ENCODE assay signal across 23 mouse cellular contexts in genomic region chr1:73190832-73191231, GRCm38 (mm10).
A peak's percentile ranks its signal among the peaks of the same experiment; 100 is the strongest.
DNase-seq lines count a peak whose midpoint lies in the region; ATAC-seq lines count a peak whose summit lies in the region.
"Had no signal": no experiment of that assay in that cellular context is flagged by ENCODE, and none has a peak within 500 bp of the region (broad histone marks: within the 10 kb centered on the region; RNA-seq: fewer than 3 reads in every experiment).

No protein-coding gene starts in this region.

- no peaks in the 10 kb centered on the region for H3K27me3 ChIP-seq in limb, embryonic 11.5 days (ENCODE audit: control insufficient read depth, insufficient read depth, low read length)
- no peaks in the 10 kb centered on the region for H3K27me3 ChIP-seq in limb, embryonic 15.5 days
- H3K27me3 ChIP-seq in forebrain, embryonic 11.5 days (ENCODE audit: control insufficient read depth, insufficient read depth, low read length) = no peaks in the 10 kb centered on the region
- H3K27me3 ChIP-seq: heart, embryonic 12.5 days; heart, embryonic 15.5 days had no signal

- 0 out of 2 replicates have a peak, but pooled peaks cover 3% of the 10 kb centered on the region for H3K4me1 ChIP-seq in limb, embryonic 11.5 days (ENCODE audit: control insufficient read depth, insufficient read depth, low read length)
- peaks cover 7% of the 10 kb centered on the region; the same call in 1 of the 2 replicates for H3K4me1 ChIP-seq in limb, embryonic 15.5 days
- no peaks in the 10 kb centered on the region for H3K4me1 ChIP-seq in forebrain, embryonic 11.5 days (replicated peaks; ENCODE audit: control insufficient read depth, insufficient read depth, low read length)
- H3K4me1 ChIP-seq: forebrain, embryonic 10.5 days; heart, embryonic 15.5 days had no signal

- no peak overlapping the region for H3K4me3 ChIP-seq in limb, embryonic 11.5 days (ENCODE audit: low read depth, low read length)
- H3K4me3 ChIP-seq in limb, embryonic 15.5 days = no peak overlapping the region
- no peak overlapping the region for H3K4me3 ChIP-seq in forebrain, embryonic 11.5 days (ENCODE audit: low read depth, low read length)
- H3K4me3 ChIP-seq: forebrain, embryonic 10.5 days; heart, embryonic 12.5 days; heart, embryonic 15.5 days had no signal

- no peak overlapping the region for H3K27ac ChIP-seq in limb, embryonic 11.5 days (replicated peaks; ENCODE audit: low read depth, low read length)
- peak overlapping the region; percentile 6; the same call in 1 of the 2 replicates for H3K27ac ChIP-seq in limb, embryonic 15.5 days
- no peak overlapping the region for H3K27ac ChIP-seq in forebrain, embryonic 11.5 days (ENCODE audit: low read depth, low read length)
- H3K27ac ChIP-seq: forebrain, embryonic 10.5 days; heart, embryonic 15.5 days; hindbrain, embryonic 14.5 days; hindbrain, postnatal 0 days had no signal

- no peak overlapping the region for H3K4me2 ChIP-seq in limb, embryonic 11.5 days (ENCODE audit: low read depth, severe bottlenecking)
- no peak overlapping the region for H3K4me2 ChIP-seq in limb, embryonic 15.5 days
- no peak overlapping the region for H3K4me2 ChIP-seq in forebrain, embryonic 11.5 days (ENCODE audit: low read depth, low read length, severe bottlenecking)
- H3K4me2 ChIP-seq: heart, embryonic 12.5 days; heart, embryonic 15.5 days; hindbrain, embryonic 14.5 days had no signal

- no peaks in the 10 kb centered on the region for H3K36me3 ChIP-seq in limb, embryonic 11.5 days (ENCODE audit: control insufficient read depth, insufficient read depth, low read length)
- no peaks in the 10 kb centered on the region for H3K36me3 ChIP-seq in limb, embryonic 15.5 days
- no peaks in the 10 kb centered on the region for H3K36me3 ChIP-seq in forebrain, embryonic 11.5 days (ENCODE audit: control insufficient read depth, insufficient read depth, low read length)
- H3K36me3 ChIP-seq: forebrain, embryonic 10.5 days; heart, embryonic 12.5 days; heart, embryonic 15.5 days had no signal

- no peaks in the 10 kb centered on the region for H3K9me3 ChIP-seq in limb, embryonic 11.5 days (ENCODE audit: control insufficient read depth, low read length)
- H3K9me3 ChIP-seq in limb, embryonic 15.5 days = no peaks in the 10 kb centered on the region
- H3K9me3 ChIP-seq in forebrain, embryonic 11.5 days (ENCODE audit: control insufficient read depth, low read length) = no peaks in the 10 kb centered on the region
- H3K9me3 ChIP-seq: forebrain, embryonic 10.5 days; heart, embryonic 12.5 days; heart, embryonic 15.5 days had no signal

- no peak overlapping the region for H3K9ac ChIP-seq in limb, embryonic 11.5 days (ENCODE audit: low read length)
- no peak overlapping the region for H3K9ac ChIP-seq in limb, embryonic 15.5 days
- H3K9ac ChIP-seq in forebrain, embryonic 11.5 days (ENCODE audit: low read length) = no peak overlapping the region
- H3K9ac ChIP-seq: forebrain, postnatal 0 days; heart, embryonic 12.5 days; heart, embryonic 15.5 days; hindbrain, embryonic 14.5 days had no signal

- no peak for ATAC-seq in limb, embryonic 11.5 days (ENCODE audit: insufficient number of reproducible peaks, low FRiP score, low TSS enrichment, low read depth)
- ATAC-seq in limb, embryonic 15.5 days (ENCODE audit: insufficient number of reproducible peaks, low FRiP score, low TSS enrichment, low read depth) = no peak
- ATAC-seq in forebrain, embryonic 11.5 days (replicated peaks; ENCODE audit: low FRiP score) = no peak
- ATAC-seq: activated CD4-positive, CD25-positive, alpha-beta regulatory T cell, adult 4 months; forebrain, embryonic 14.5 days; forebrain, postnatal 0 days; hindbrain, postnatal 0 days; inflammation-experienced regulatory T-cells, adult 6 months had no signal

- peak; percentile 75 for DNase-seq in heart, adult 11 months
- no peak for DNase-seq in heart, postnatal 4 days
- peak; percentile 27 for DNase-seq in limb, embryonic 11.5 days (ENCODE audit: low spot score)
- DNase-seq in urinary bladder, postnatal 10 days (ENCODE audit: low spot score) = no peak
- no peak for DNase-seq in forebrain, embryonic 11.5 days (ENCODE audit: low spot score)
- DNase-seq: adrenal gland, adult 8-10 months; adrenal gland, postnatal 25 days; cerebellum, adult 18-20 months; cerebellum, adult 9-10 months; cerebellum, postnatal 14 days; forebrain, postnatal 0 days; gastrocnemius, postnatal 25 days; heart, postnatal 10 days; heart, postnatal 36 days had no signal

- WGBS in limb, embryonic 11.5 days = 18% methylated on average over 5 of the region's 5 CpGs
- WGBS in limb, embryonic 15.5 days = 18% methylated on average over 5 of the region's 5 CpGs
- WGBS in forebrain, embryonic 11.5 days = 85% methylated on average over 5 of the region's 5 CpGs

Comparison
In these comparisons a context has a peak if more than half of its experiments do, and no peak if none do; other contexts are left out.
1. DNase-seq: peak in heart, adult 11 months (single experiment) and limb, embryonic 11.5 days (single experiment); none in heart, postnatal 4 days (single experiment), urinary bladder, postnatal 10 days (single experiment) and forebrain, embryonic 11.5 days (single experiment).